Mouse (Mus musculus): ENCODE measurements around the gene Ugt1a10.
"Not testable (repeated sequence)": the region's sequence is repeated elsewhere in the genome, so short reads cannot be mapped to it uniquely, and the experiment has no call there.

- not testable (repeated sequence) for TF ChIP-seq POLR2A, CTCF (IDR thresholded peaks at IDR 0.05; ENCODE audit: insufficient read depth, low read depth, low read length)
Observed at GRCm38 (mm10) chr1:88112769-88113168, 57.6 kb downstream of the Ugt1a10 start.

Measured in olfactory bulb, adult 2 months (tissue).